Mouse (Mus musculus): ENCODE data around the gene Abhd12.

Abhd12 gene

DNA sequence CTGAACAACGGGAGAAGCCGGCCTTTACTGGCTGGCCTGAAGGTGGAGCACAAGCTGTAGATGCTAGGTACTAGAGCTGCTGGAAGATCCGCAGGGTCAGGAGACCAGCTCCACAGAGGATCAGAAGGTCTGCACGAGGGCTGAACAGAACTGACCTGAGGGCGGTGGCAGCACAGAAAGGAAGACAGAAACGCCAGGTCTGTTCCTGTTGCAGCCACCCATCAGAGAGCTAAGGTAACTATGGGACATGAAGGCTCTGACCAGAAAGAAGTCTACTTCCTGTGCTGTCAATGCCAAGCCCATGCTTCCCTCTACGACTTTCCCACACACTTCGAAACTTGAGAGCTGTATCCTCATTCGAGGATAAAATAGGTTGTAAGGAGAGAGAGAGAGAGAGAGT is 53.3 kb downstream of the Abhd12 start:
- DNase-seq (ENCODE audit: low spot score) = no peak

DNA sequence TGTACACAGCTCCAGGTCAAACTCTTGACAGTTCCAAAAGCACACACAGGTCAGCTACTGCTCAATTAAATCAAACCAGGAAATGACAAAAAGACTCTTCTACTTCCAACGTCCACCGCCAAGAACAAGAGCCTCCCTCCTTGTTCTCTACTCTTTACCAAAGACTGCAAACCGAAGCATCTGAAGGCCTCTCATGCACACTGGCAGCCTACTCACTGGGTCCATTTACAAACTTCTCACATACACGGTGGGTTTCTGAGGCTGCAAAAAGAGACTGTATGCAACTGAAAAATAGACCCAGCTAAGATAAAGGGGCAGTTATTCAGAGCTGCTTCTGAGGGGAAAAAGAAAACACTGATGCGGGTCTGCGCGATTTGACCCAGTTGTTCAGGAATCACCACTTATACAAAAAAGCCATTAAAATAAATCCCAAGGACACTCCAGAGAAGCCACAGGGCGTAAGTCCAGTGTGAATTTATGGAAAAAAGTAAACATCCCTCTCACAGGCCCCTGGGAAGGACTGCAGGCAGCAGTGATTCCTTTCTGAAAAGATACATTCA is 57.0 kb downstream of the Abhd12 start:
- no peak for DNase-seq (ENCODE audit: low spot score)

DNA sequence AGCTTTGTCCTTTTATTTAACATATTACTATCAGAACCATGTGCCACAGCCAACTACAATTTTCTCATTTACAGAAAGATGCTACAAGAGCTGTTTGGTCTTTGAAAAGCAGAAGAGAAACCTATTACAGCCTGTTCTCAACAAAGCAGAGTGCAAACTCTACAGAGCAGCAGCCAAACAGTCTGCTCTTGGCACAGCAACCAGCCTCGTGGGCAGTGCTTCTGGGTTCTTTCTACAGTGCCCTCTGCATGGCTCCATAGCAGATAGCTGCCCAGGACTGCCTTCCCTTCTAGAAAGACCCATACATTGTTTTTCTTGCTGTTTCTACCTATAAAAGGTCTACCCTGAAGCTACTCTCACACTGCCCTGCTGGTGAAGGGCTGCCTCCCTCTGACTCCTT is 59.7 kb downstream of the Abhd12 start:
- DNase-seq (ENCODE audit: low spot score) = peak; percentile 82

DNA sequence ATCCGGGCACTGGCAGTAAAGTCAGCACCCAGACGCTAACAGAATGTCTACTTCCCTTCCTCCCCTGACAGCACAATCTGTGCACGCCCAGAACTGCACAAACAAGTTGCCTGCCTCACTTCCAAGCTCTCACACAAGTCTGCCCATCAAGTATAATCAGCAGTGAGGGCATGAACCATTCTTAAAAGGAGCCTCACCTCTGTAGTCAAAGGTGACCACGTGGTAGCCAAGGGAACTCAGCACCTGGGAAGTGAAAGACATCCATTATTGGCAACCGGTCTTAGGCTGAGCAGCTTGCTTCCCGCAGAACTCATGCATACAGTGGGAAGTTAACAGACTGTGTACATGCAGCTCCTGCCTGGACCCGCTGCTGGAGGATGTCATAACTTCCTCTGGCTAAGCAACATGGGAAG is 62.5 kb downstream of the Abhd12 start:
- peak; percentile 70 for DNase-seq (ENCODE audit: low spot score)

- DNase-seq (ENCODE audit: low spot score) = no peak
Measured at GRCm38 (mm10) chr2:150841109-150841508, 63.4 kb downstream of the Abhd12 start.

- DNase-seq (ENCODE audit: low spot score) = no peak
Measured at GRCm38 (mm10) chr2:150839686-150840471, 64.7 kb downstream of the Abhd12 start.

- DNase-seq (ENCODE audit: low spot score) = no peak
Measured at GRCm38 (mm10) chr2:150837781-150838180, 66.8 kb downstream of the Abhd12 start.

DNA sequence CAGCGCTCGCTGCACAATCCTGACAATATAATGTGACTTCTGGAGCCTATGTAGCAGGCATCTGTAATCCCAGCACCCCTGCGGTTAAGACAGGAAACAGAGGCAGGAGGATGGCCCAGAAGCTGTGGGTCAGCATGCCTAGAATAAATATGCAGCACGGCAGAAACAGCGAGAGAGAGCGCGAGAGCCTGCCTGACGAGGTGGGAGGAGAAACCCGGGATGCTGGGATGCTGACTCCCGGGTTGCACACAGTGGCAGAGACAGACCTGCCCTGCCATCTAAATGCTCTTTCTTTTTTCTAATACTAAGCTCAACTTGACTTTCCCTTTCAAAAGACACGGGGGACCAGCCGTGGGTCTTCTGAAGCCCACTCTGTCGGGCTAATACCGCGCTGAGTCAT is 67.6 kb downstream of the Abhd12 start:
- peak; percentile 53 for DNase-seq (ENCODE audit: low spot score)

DNA sequence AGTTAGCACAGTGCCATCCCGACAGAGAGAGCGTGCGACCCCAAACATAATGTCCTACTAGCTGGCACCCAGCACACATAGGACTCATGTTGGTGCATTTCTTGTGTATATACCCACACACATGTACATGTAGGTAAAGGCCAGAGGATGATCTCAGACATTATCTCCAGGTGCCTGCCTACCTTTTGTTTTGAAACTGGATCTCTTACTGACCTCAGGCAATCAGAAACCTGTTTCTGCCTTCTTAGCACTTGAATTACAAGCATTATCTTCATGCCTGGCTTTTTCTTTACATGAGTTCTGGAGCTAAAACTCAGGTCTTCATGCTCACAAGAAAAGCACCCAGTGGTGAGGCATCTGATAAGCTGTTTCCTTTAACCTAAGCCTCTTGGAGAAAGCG is 68.6 kb downstream of the Abhd12 start:
- DNase-seq (ENCODE audit: low spot score) = no peak

DNA sequence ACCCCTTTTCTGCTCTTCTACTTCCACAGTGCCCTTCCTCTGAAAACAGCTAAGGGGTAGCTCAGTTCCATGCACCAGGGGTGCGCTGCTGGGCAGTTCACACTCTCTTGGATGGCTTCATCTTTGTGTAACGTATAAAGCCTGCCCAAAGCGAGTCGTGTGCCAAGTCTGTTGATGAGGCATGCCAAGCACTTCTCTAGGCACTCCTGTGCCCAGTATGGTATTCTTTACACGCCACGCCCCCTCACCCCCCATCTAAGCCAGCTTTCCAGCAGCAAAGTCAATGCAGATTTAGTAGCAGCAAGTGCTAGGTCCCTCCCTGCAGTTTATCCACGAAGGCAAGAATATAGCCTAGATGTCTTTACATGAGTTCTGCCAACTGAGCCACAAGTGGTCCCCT is 69.9 kb downstream of the Abhd12 start:
- DNase-seq (ENCODE audit: low spot score) = no peak

DNA sequence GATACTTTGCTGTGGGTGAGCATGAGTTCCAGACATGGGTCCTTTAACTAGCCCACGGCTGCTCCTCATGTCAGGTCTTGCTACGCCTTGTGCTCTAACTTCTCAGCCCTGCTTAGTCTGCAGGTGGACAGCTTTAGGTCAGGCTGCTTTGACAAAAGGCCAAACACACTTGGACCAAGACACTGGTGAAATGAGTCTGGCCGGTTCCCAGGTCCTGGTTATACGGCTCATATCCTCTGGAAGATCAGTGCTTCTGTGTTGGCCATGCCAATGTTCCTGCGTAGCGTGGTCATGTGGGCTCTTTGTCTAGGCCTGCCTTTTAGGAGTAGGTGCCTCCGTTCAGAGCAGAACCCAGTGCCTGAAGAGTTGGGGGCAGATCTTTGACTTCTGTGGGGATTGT is 72.5 kb downstream of the Abhd12 start:
- no peak for DNase-seq (ENCODE audit: low spot score)

GRCm38 (mm10) chr2:150830911-150831441 is 73.6 kb downstream of the Abhd12 start:
- DNase-seq (ENCODE audit: low spot score) = no peak

- DNase-seq (ENCODE audit: low spot score) = no peak
Measured at GRCm38 (mm10) chr2:150830011-150830410, 74.5 kb downstream of the Abhd12 start.

- DNase-seq (ENCODE audit: low spot score) = no peak
Measured at GRCm38 (mm10) chr2:150828654-150829053, 75.9 kb downstream of the Abhd12 start.

DNA sequence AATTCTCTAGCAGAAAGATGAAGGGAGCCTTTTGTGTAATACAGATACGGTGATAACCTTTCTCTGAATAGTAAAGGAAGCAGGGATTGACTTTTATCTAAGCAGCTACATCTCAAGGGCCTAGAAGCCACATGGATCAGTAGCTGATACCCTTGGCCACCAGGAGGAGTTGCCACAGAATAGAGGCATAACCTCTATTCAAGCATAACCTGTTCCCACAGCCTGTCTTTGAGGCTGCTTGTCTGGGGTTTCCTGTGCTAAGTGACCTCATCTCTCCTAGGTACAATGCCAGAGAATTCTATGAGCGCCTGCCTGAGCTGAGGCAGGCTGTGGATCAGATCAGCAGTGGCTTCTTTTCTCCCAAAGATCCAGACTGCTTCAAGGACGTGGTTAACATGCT is 76.4 kb downstream of the Abhd12 start:
- no peak for DNase-seq (ENCODE audit: low spot score)

DNA sequence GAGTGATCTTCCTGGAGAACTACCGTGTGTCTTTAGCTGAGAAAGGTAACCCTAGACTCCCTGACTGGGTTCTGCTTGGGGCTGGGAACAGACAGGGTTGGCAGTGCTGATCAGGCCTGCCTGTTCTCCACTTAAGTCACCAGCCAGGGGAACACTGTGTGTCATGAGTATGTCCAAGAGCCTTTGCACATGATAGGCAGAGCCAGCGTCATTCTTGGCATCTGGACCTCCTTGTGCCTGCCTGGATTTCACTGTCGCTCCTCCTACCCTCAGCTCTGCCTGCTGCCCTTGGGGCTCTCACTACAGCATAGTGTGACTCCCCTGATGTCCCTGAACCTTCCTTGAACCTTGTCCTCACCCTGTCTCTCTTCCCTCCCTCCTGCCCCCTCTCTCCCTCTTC is 78.1 kb downstream of the Abhd12 start:
- no peak for DNase-seq (ENCODE audit: low spot score)

GRCm38 (mm10) chr2:150822987-150823386 is 81.6 kb downstream of the Abhd12 start:
- no peak for DNase-seq (ENCODE audit: low spot score)

- peak; percentile 71 for DNase-seq (ENCODE audit: low spot score)
Measured at GRCm38 (mm10) chr2:150820720-150821119, 83.8 kb downstream of the Abhd12 start.

GRCm38 (mm10) chr2:150818742-150819141 is 85.8 kb downstream of the Abhd12 start:
- DNase-seq (ENCODE audit: low spot score) = no peak

GRCm38 (mm10) chr2:150816676-150817402 is 87.7 kb downstream of the Abhd12 start:
- no peak for DNase-seq (ENCODE audit: low spot score)

DNA sequence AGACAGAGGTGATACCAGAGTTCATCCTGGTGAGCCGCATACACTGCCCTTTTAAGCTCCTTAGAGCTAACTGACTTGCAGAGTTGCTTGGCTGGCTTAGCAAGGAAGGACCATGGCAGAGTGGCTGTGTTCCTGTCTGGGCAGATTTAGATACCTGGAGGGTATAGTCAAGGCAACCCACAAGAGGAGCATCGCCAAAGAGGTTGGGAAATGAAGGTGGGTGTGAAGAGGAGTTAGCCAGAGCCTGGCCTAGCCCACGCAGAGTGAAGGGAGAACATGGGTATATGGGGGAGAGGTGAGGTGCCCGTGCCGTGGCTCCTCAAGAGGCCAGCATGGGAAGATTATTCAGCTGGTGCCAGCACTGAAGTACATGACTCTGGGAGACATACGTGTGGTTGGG is 91.7 kb downstream of the Abhd12 start:
- no peak for DNase-seq (ENCODE audit: low spot score)

- DNase-seq (ENCODE audit: low spot score) = no peak
Measured at GRCm38 (mm10) chr2:150810603-150811002, 93.9 kb downstream of the Abhd12 start.

- DNase-seq (ENCODE audit: low spot score) = no peak
Measured at GRCm38 (mm10) chr2:150808812-150809211, 95.7 kb downstream of the Abhd12 start.

All from layer of hippocampus, adult 11-12 months (tissue).